Mouse (Mus musculus) forebrain, embryonic 12.5 days (tissue): ENCODE results near the gene Recql. TPM values are rescaled to one million over a fixed set of nuclear protein-coding genes. Genes with fewer than 3 reads are reported as not detected.
"Not testable (repeated sequence)": the region's sequence is repeated elsewhere in the genome, so short reads cannot be mapped to it uniquely, and the experiment has no call there.

Source experiments
- ATAC-seq: fragments of 200-750 bp; cut with Nextera tagmentation; 2 replicates; pipeline ENCODE4 v1.8.0; 2017; ENCODE audit warnings: moderate TSS enrichment; ENCODE audit not compliant: low FRiP score
- H3K27ac ChIP-seq: fragments of 300-500 bp; sonication (generic); 2 replicates; pipeline ENCODE4 v1.5.1; 2016; ENCODE audit warnings: mild to moderate bottlenecking
- H3K27me3 ChIP-seq: fragments of 300-500 bp; sonication (generic); 2 replicates; pipeline ENCODE4 v1.6.1; 2016; ENCODE audit warnings: mild to moderate bottlenecking
- H3K36me3 ChIP-seq: fragments of 300-500 bp; sonication (generic); replicated peaks from 2 replicates; pipeline ENCODE4 v1.6.1; 2016; ENCODE audit warnings: mild to moderate bottlenecking
- H3K4me1 ChIP-seq: fragments of 300-500 bp; sonication (generic); 2 replicates; pipeline ENCODE4 v1.6.1; 2016
- H3K4me2 ChIP-seq: fragments of 300-500 bp; sonication (generic); 2 replicates; pipeline ENCODE4 v1.6.1; 2016; ENCODE audit warnings: mild to moderate bottlenecking, moderate library complexity
- H3K4me3 ChIP-seq: fragments of 300-500 bp; sonication (generic); replicated peaks from 2 replicates; pipeline ENCODE4 v1.5.1; 2016; ENCODE audit warnings: mild to moderate bottlenecking
- H3K9ac ChIP-seq: fragments of 300-500 bp; sonication (generic); 2 replicates; pipeline ENCODE4 v1.6.1; 2016; ENCODE audit warnings: mild to moderate bottlenecking
- H3K9me3 ChIP-seq: fragments of 300-500 bp; sonication (generic); 2 replicates; pipeline ENCODE4 v1.6.1; 2016
- WGBS: fragments of 180-500 bp; shearing (Covaris S2); methylation state at CpG from one replicate; pipeline ENCODE4 v1.1.7; 2016; 5-methylcytosine and 5-hydroxymethylcytosine counted together
- polyA plus RNA-seq: library from polyadenylated mRNA; unstranded; fragments of >200 nt; fragmentation: Nextera tagmentation; extraction: Ambion mirVana; gene quantifications from 2 replicates; pipeline ENCODE4 v1.2.1, GENCODE M21; 2016

The Recql gene
- polyA plus RNA-seq, 1 experiment from 2014 or later = 45.2 TPM

DNA sequence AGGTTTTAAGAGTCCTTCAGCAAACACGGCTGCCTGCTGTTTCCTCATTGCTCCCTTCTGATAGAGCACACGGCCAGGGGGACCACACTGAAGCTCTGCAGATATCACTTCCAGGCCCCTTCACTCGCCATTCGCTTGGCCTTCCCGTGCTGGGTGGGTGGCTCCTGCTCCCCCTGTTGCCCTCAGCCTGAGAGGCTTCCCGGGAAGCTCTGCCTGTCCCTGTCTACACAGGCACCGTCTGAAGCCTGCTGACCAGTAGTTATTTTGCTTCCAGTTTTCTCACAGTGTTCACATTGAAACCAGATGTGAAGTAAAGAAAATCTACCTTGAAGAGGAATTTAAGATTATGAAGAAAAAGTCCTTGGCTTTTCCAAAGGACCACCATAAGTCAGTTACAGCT, 29.8 kb downstream of the Recql start:
- H3K27me3 ChIP-seq = no peaks in the 10 kb centered on the region
- H3K4me1 ChIP-seq = no peaks in the 10 kb centered on the region
- peaks cover 74% of the 10 kb centered on the region for H3K36me3 ChIP-seq
- H3K9ac ChIP-seq = no peak overlapping the region
- no peak overlapping the region for H3K27ac ChIP-seq
- H3K4me3 ChIP-seq = no peak overlapping the region
- H3K9me3 ChIP-seq = no peaks in the 10 kb centered on the region
- ATAC-seq = no peak
- no peak overlapping the region for H3K4me2 ChIP-seq
- whole genome bisulfite sequencing = 84% methylated on average over 7 of the region's 7 CpGs

GRCm38 (mm10) chr6:142352099-142352498, 34.8 kb downstream of the Recql start:
- WGBS = 91% methylated on average over 3 of the region's 3 CpGs
- not testable (repeated sequence) for H3K4me2 ChIP-seq, H3K27me3 ChIP-seq, H3K4me1 ChIP-seq, H3K4me3 ChIP-seq, ATAC-seq, H3K9me3 ChIP-seq, H3K27ac ChIP-seq, H3K9ac ChIP-seq
- peaks cover 61% of the 10 kb centered on the region for H3K36me3 ChIP-seq

- Histone ChIP-seq H3K4me2 (no peak overlapping the region), H3K4me1 (peaks cover 11% of the 10 kb centered on the region), H3K9ac (no peak overlapping the region), H3K4me3 (no peak overlapping the region), H3K27ac (no peak overlapping the region), H3K36me3 (peaks cover 34% of the 10 kb centered on the region), H3K9me3 (no peaks in the 10 kb centered on the region), H3K27me3 (no peaks in the 10 kb centered on the region)
- no peak for ATAC-seq
- 88% methylated on average over 11 of the region's 11 CpGs for WGBS
These were observed 39.2 kb downstream of the Recql start for GRCm38 (mm10) chr6:142347431-142348385.

- Histone ChIP-seq H3K4me2 (peak overlapping the region; percentile 56), H3K9me3 (no peaks in the 10 kb centered on the region), H3K36me3 (peaks cover 24% of the 10 kb centered on the region), H3K27ac (no peak overlapping the region), H3K4me1 (peaks cover 11% of the 10 kb centered on the region), H3K4me3 (peak overlapping the region; percentile 75), H3K9ac (peak overlapping the region; percentile 64), H3K27me3 (no peaks in the 10 kb centered on the region)
- no peak for ATAC-seq
- 60% methylated on average over 12 of the region's 12 CpGs for WGBS
These were observed 40.4 kb downstream of the Recql start for GRCm38 (mm10) chr6:142346181-142347110.

- peak within 1 kb of the TSS; percentile 56 for H3K4me2 ChIP-seq
These were observed 41.3 kb downstream of the Recql start, which contains the start of gene Pyroxd1 for GRCm38 (mm10) chr6:142345440-142346038. Gene Pyroxd1 (plus strand): TSS chr6:142345654.

DNA sequence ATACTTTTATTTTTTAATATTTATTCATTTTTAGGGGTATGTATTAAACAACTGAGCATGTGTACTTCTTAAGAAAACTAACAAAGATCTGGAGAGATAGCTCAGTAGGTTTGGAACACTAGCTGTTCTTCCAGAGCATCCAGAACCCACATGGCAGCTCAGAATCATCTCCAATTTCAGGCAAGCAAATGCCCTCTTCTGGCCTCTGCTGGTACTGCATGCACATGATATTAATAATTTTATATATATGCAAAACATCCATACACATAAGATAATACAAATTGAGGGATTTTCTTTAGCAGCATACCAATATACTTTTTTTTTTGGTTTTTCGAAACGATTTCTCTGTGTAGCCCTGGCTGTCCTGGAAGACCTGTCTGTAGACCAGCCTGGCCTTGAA, 43.3 kb downstream of the Recql start:
- WGBS = 81% methylated on average over 2 of the region's 2 CpGs
- ATAC-seq = no peak
- Histone ChIP-seq H3K9me3 (no peaks in the 10 kb centered on the region), H3K4me2 (no peak overlapping the region), H3K4me3 (no peak overlapping the region), H3K36me3 (peaks cover under 1% of the 10 kb centered on the region; the same call in 1 of the 2 replicates), H3K27me3 (no peaks in the 10 kb centered on the region), H3K27ac (no peak overlapping the region), H3K9ac (no peak overlapping the region), H3K4me1 (peaks cover 11% of the 10 kb centered on the region)

More at GRCm38 (mm10) chr6:142345440-142346038, 41.3 kb downstream of the Recql start, which contains the start of gene Pyroxd1:
- Histone ChIP-seq H3K9ac (peak within 1 kb of the TSS; percentile 64), H3K36me3 (peaks cover 16% of the 10 kb centered on the region; the same call in 1 of the 2 replicates), H3K27me3 (no peaks in the 10 kb centered on the region), H3K4me1 (peaks cover 11% of the 10 kb centered on the region), H3K4me3 (peak within 1 kb of the TSS; percentile 75), H3K9me3 (no peaks in the 10 kb centered on the region), H3K27ac (peak within 1 kb of the TSS; percentile 85)
- WGBS = under 1% methylated on average over 48 of the region's 48 CpGs
- ATAC-seq = peak; percentile 93

GRCm38 (mm10) chr6:142339576-142339975, 47.3 kb downstream of the Recql start:
- Histone ChIP-seq H3K9me3 (no peaks in the 10 kb centered on the region), H3K27me3 (no peaks in the 10 kb centered on the region), H3K9ac (no peak overlapping the region), H3K4me1 (no peaks in the 10 kb centered on the region), H3K36me3 (no peaks in the 10 kb centered on the region), H3K4me3 (no peak overlapping the region), H3K27ac (no peak overlapping the region), H3K4me2 (no peak overlapping the region)
- WGBS = 57% methylated on average over 2 of the region's 2 CpGs
- no peak for ATAC-seq

GRCm38 (mm10) chr6:142338961-142339360, 47.9 kb downstream of the Recql start:
- ATAC-seq = no peak
- H3K36me3 ChIP-seq = no peaks in the 10 kb centered on the region
- no peak overlapping the region for H3K27ac ChIP-seq
- no peak overlapping the region for H3K4me3 ChIP-seq
- no peak overlapping the region for H3K9ac ChIP-seq
- H3K9me3 ChIP-seq = no peaks in the 10 kb centered on the region
- WGBS = 75% methylated on average over 2 of the region's 2 CpGs
- H3K4me1 ChIP-seq = no peaks in the 10 kb centered on the region
- H3K27me3 ChIP-seq = no peaks in the 10 kb centered on the region
- no peak overlapping the region for H3K4me2 ChIP-seq

- H3K27me3 ChIP-seq = no peaks in the 10 kb centered on the region
- no peak overlapping the region for H3K9ac ChIP-seq
- H3K36me3 ChIP-seq = no peaks in the 10 kb centered on the region
- H3K27ac ChIP-seq = no peak overlapping the region
- no peak for ATAC-seq
- H3K4me2 ChIP-seq = no peak overlapping the region
- no peaks in the 10 kb centered on the region for H3K9me3 ChIP-seq
- no peaks in the 10 kb centered on the region for H3K4me1 ChIP-seq
- H3K4me3 ChIP-seq = no peak overlapping the region
- 63% methylated on average over 1 of the region's 1 CpGs for WGBS
These were observed 57.7 kb downstream of the Recql start for GRCm38 (mm10) chr6:142329201-142329600.

DNA sequence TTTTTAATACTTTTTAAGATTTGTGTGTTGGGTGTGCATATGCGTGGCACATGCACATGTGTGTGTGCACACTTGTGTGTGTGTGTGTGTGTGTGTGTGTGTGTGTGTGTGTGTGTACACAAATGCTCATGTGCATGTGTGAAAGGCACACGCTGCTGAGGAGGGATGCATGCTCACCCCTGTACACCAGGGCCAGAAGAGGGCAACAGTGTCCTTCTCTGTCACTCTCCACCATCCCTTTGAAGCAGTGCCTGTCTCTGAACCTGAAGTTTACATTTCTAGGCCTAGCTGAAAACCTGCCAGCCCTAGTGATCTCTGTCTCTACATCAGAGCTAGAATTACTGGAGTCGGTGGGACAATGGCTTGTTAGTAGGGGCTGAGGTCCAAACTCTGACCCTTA, 60.3 kb downstream of the Recql start:
- H3K27me3 ChIP-seq = no peaks in the 10 kb centered on the region
- peaks cover 7% of the 10 kb centered on the region for H3K4me1 ChIP-seq
- H3K27ac ChIP-seq = no peak overlapping the region
- no peak for ATAC-seq
- WGBS = 79% methylated on average over 3 of the region's 3 CpGs
- H3K36me3 ChIP-seq = no peaks in the 10 kb centered on the region
- H3K4me3 ChIP-seq = no peak overlapping the region
- no peak overlapping the region for H3K4me2 ChIP-seq
- no peak overlapping the region for H3K9ac ChIP-seq
- H3K9me3 ChIP-seq = no peaks in the 10 kb centered on the region

GRCm38 (mm10) chr6:142322881-142323280, 64.0 kb downstream of the Recql start, which contains the start of gene Slco1a5:
Gene Slco1a5 (minus strand): TSS chr6:142322981.
- no peaks in the 10 kb centered on the region for H3K36me3 ChIP-seq
- no peak within 1 kb of the TSS for H3K4me2 ChIP-seq
- H3K9me3 ChIP-seq = no peaks in the 10 kb centered on the region
- peaks cover 7% of the 10 kb centered on the region for H3K4me1 ChIP-seq
- H3K27me3 ChIP-seq = no peaks in the 10 kb centered on the region
- no peak within 1 kb of the TSS for H3K4me3 ChIP-seq
- ATAC-seq = no peak
- H3K9ac ChIP-seq = no peak within 1 kb of the TSS
- WGBS = 7% methylated on average over 4 of the region's 4 CpGs
- H3K27ac ChIP-seq = no peak within 1 kb of the TSS

DNA sequence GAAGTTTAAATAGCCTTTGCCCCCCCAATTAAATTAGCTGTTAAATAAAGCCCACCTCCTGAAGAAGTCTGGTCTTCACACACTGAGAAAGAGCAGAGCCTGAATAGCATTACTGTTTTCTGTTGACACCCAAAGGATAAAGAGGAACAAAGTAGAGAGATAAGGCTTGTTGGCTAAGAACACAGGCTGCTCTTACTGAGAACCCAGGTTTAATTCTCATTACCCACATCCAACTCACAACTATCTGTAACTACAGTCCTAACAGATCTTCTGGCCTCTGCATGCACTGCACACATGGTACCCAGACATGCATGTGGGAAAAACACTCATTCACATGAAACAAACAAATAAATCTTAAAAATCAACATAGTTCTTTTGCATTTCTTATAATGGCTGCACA, 69.8 kb downstream of the Recql start:
- Histone ChIP-seq H3K4me1 (no peaks in the 10 kb centered on the region), H3K27ac (no peak overlapping the region), H3K4me3 (no peak overlapping the region), H3K27me3 (no peaks in the 10 kb centered on the region), H3K36me3 (no peaks in the 10 kb centered on the region), H3K9ac (no peak overlapping the region), H3K9me3 (no peaks in the 10 kb centered on the region), H3K4me2 (no peak overlapping the region)
- ATAC-seq = no peak
